In genomic region chr1:34061078-34061477, GRCm38 (mm10) we compare ENCODE assay signal across 8 mouse cellular contexts.
DNase-seq lines count a peak whose midpoint lies in the region; ATAC-seq and TF ChIP-seq lines count a peak whose summit lies in the region.

No protein-coding gene starts in this region.

- no peaks in the 10 kb centered on the region for H3K36me3 ChIP-seq in G1E (replicated peaks)
- no peaks in the 10 kb centered on the region for H3K36me3 ChIP-seq in forebrain, embryonic 16.5 days (ENCODE audit: control insufficient read depth, insufficient read depth)
- H3K36me3 ChIP-seq in hindbrain, embryonic 10.5 days, result no peaks in the 10 kb centered on the region

- peak; percentile 19; the same call in 1 of the 2 replicates for TF ChIP-seq CTCF in G1E (IDR thresholded peaks at IDR 0.05; ENCODE audit: low read depth, low read length)

- WGBS in forebrain, embryonic 16.5 days, result 12% methylated on average over 4 of the region's 4 CpGs
- 26% methylated on average over 4 of the region's 4 CpGs for WGBS in hindbrain, embryonic 10.5 days

- no peak overlapping the region for H3K27ac ChIP-seq in forebrain, embryonic 16.5 days (ENCODE audit: low read length)
- H3K27ac ChIP-seq in hindbrain, embryonic 10.5 days, result no peak overlapping the region

- DNase-seq in G1E (ENCODE audit: low spot score), result peak; percentile 12
- DNase-seq in hindbrain, embryonic 10.5 days (ENCODE audit: low spot score), result peak; percentile 53
- DNase-seq in layer of hippocampus, adult 9-10 months (ENCODE audit: low spot score), result peak; percentile 68
- peak; percentile 83 for DNase-seq in lung, postnatal 10 days
- DNase-seq in retina, adult 2 months (ENCODE audit: low read depth, low spot score), result peak; percentile 34
- DNase-seq in urinary bladder, postnatal 36 days (ENCODE audit: low spot score in 2 of 2), result peak; percentile 73 to 75

- H3K9ac ChIP-seq in forebrain, embryonic 16.5 days (replicated peaks; ENCODE audit: low read depth, low read length), result no peak overlapping the region

- no peaks in the 10 kb centered on the region for H3K9me3 ChIP-seq in G1E (replicated peaks)
- no peaks in the 10 kb centered on the region for H3K9me3 ChIP-seq in forebrain, embryonic 16.5 days (ENCODE audit: control insufficient read depth, low read length)
- H3K9me3 ChIP-seq in hindbrain, embryonic 10.5 days, result no peaks in the 10 kb centered on the region

- no peak overlapping the region; the same call in 1 of the 2 replicates for H3K4me2 ChIP-seq in forebrain, embryonic 16.5 days (ENCODE audit: low read length)

- no peaks in the 10 kb centered on the region for H3K4me1 ChIP-seq in G1E (ENCODE audit: insufficient read depth, low read depth, low read length)
- peaks cover 10% of the 10 kb centered on the region for H3K4me1 ChIP-seq in forebrain, embryonic 16.5 days (replicated peaks; ENCODE audit: control insufficient read depth, insufficient read depth, low read length)
- H3K4me1 ChIP-seq in hindbrain, embryonic 10.5 days (replicated peaks), result peaks cover 42% of the 10 kb centered on the region

- ATAC-seq in G1E (ENCODE audit: extremely low read depth, insufficient number of reproducible peaks, low FRiP score, poor library complexity, severe bottlenecking), result peak; percentile 40; the same call in 1 of the 2 replicates
- peak; percentile 90 for ATAC-seq in cerebellum, adult (ENCODE audit: insufficient number of reproducible peaks, low FRiP score, low TSS enrichment)
- peak; percentile 71 for ATAC-seq in forebrain, embryonic 16.5 days

- H3K27me3 ChIP-seq in G1E (ENCODE audit: insufficient read depth, low read length), result no peaks in the 10 kb centered on the region; the same call in 1 of the 2 replicates
- no peaks in the 10 kb centered on the region for H3K27me3 ChIP-seq in forebrain, embryonic 16.5 days (replicated peaks; ENCODE audit: control insufficient read depth, insufficient read depth, low read length)
- H3K27me3 ChIP-seq in hindbrain, embryonic 10.5 days (ENCODE audit: insufficient read depth, poor library complexity, severe bottlenecking), result no peaks in the 10 kb centered on the region

- no peak overlapping the region for H3K4me3 ChIP-seq in G1E (ENCODE audit: low read depth, low read length)
- H3K4me3 ChIP-seq in forebrain, embryonic 16.5 days (replicated peaks; ENCODE audit: low read length), result no peak overlapping the region
- H3K4me3 ChIP-seq in hindbrain, embryonic 10.5 days, result no peak overlapping the region; the same call in 1 of the 2 replicates

Comparison
In these comparisons a context has a peak if more than half of its experiments do, and no peak if none do; other contexts are left out.
1. ATAC-seq: peak in every context shown above with its lines; median percentile 90 in cerebellum, adult; 71 in forebrain, embryonic 16.5 days; 40 in G1E.
2. DNase-seq: peak in every context shown above with its lines; median percentile 83 in lung, postnatal 10 days; 74 in urinary bladder, postnatal 36 days; 68 in layer of hippocampus, adult 9-10 months; 53 in hindbrain, embryonic 10.5 days; 34 in retina, adult 2 months; 12 in G1E.